Mouse (Mus musculus): Measurements from ENCODE around the gene Cryba4. TPM values are rescaled to one million over a fixed set of nuclear protein-coding genes. Genes with fewer than 3 reads are reported as not detected.

The Cryba4 gene
- polyA plus RNA-seq, 1 experiment from 2014 or later = 0.64 TPM

- no peak for ATAC-seq (ENCODE audit: insufficient number of reproducible peaks, low FRiP score)
- H3K9ac ChIP-seq = 0 out of 2 replicates have a peak overlapping the region, but pooled peaks have one; percentile 5
These were observed 23.9 kb downstream of the Cryba4 start for GRCm38 (mm10) chr5:112228240-112229076.

GRCm38 (mm10) chr5:112227898-112228239, 24.4 kb downstream of the Cryba4 start:
- H3K4me1 ChIP-seq (replicated peaks) = peaks cover 19% of the 10 kb centered on the region
- no peak overlapping the region for H3K9ac ChIP-seq
- no peak for ATAC-seq (ENCODE audit: insufficient number of reproducible peaks, low FRiP score)
- H3K36me3 ChIP-seq = no peaks in the 10 kb centered on the region
- H3K9me3 ChIP-seq (replicated peaks) = no peaks in the 10 kb centered on the region
- H3K27me3 ChIP-seq (replicated peaks) = peaks cover 90% of the 10 kb centered on the region
- H3K27ac ChIP-seq (ENCODE audit: poor library complexity, severe bottlenecking) = no peak overlapping the region
- WGBS = 3% methylated on average over 13 of the region's 13 CpGs
- H3K4me3 ChIP-seq = peak overlapping the region; percentile 22; the same call in 1 of the 2 replicates
- H3K4me2 ChIP-seq = peak overlapping the region; percentile 63

More at GRCm38 (mm10) chr5:112228240-112229076, 23.9 kb downstream of the Cryba4 start:
- Histone ChIP-seq H3K4me2 (peak overlapping the region; percentile 63), H3K9me3 (replicated peaks) (no peaks in the 10 kb centered on the region), H3K4me1 (replicated peaks) (peaks cover 19% of the 10 kb centered on the region), H3K4me3 (peak overlapping the region; percentile 34), H3K36me3 (no peaks in the 10 kb centered on the region), H3K27me3 (replicated peaks) (peaks cover 85% of the 10 kb centered on the region), H3K27ac (ENCODE audit: poor library complexity, severe bottlenecking) (no peak overlapping the region)
- 1% methylated on average over 56 of the region's 57 CpGs for WGBS

GRCm38 (mm10) chr5:112227354-112227753, 25.0 kb downstream of the Cryba4 start:
- Histone ChIP-seq H3K9ac (no peak overlapping the region), H3K27me3 (replicated peaks) (peaks cover 94% of the 10 kb centered on the region), H3K36me3 (no peaks in the 10 kb centered on the region), H3K4me2 (peak overlapping the region; percentile 57), H3K9me3 (replicated peaks) (no peaks in the 10 kb centered on the region), H3K4me1 (replicated peaks) (peaks cover 19% of the 10 kb centered on the region), H3K27ac (ENCODE audit: poor library complexity, severe bottlenecking) (no peak overlapping the region), H3K4me3 (peak overlapping the region; percentile 22)
- 2% methylated on average over 30 of the region's 30 CpGs for WGBS
- no peak for ATAC-seq (ENCODE audit: insufficient number of reproducible peaks, low FRiP score)

GRCm38 (mm10) chr5:112225591-112225990, 26.7 kb downstream of the Cryba4 start:
- WGBS = 64% methylated on average over 6 of the region's 6 CpGs
- Histone ChIP-seq H3K27me3 (replicated peaks) (peaks cover 87% of the 10 kb centered on the region), H3K4me1 (replicated peaks) (peaks cover 19% of the 10 kb centered on the region), H3K9ac (no peak overlapping the region), H3K27ac (ENCODE audit: poor library complexity, severe bottlenecking) (no peak overlapping the region), H3K4me2 (no peak overlapping the region), H3K9me3 (replicated peaks) (no peaks in the 10 kb centered on the region), H3K36me3 (no peaks in the 10 kb centered on the region), H3K4me3 (no peak overlapping the region)
- ATAC-seq (ENCODE audit: insufficient number of reproducible peaks, low FRiP score) = no peak

- Histone ChIP-seq H3K4me3 (no peak overlapping the region), H3K4me2 (no peak overlapping the region), H3K36me3 (no peaks in the 10 kb centered on the region), H3K27ac (ENCODE audit: poor library complexity, severe bottlenecking) (no peak overlapping the region), H3K4me1 (replicated peaks) (peaks cover 26% of the 10 kb centered on the region), H3K9ac (no peak overlapping the region), H3K9me3 (replicated peaks) (no peaks in the 10 kb centered on the region), H3K27me3 (replicated peaks) (peaks cover 81% of the 10 kb centered on the region)
- ATAC-seq (ENCODE audit: insufficient number of reproducible peaks, low FRiP score) = no peak
- WGBS = 87% methylated on average over 8 of the region's 8 CpGs
These were observed 32.1 kb downstream of the Cryba4 start for GRCm38 (mm10) chr5:112220203-112220602.

GRCm38 (mm10) chr5:112219398-112219797, 32.9 kb downstream of the Cryba4 start:
- H3K27me3 ChIP-seq (replicated peaks) = peaks cover 77% of the 10 kb centered on the region
- H3K36me3 ChIP-seq = no peaks in the 10 kb centered on the region
- no peaks in the 10 kb centered on the region for H3K9me3 ChIP-seq (replicated peaks)
- 8% methylated on average over 1 of the region's 1 CpGs for WGBS
- peak overlapping the region; percentile 62; the same call in 1 of the 2 replicates for H3K27ac ChIP-seq (ENCODE audit: poor library complexity, severe bottlenecking)
- ATAC-seq (ENCODE audit: insufficient number of reproducible peaks, low FRiP score) = peak; percentile 55
- H3K4me3 ChIP-seq = no peak overlapping the region
- peaks cover 26% of the 10 kb centered on the region for H3K4me1 ChIP-seq (replicated peaks)
- no peak overlapping the region for H3K4me2 ChIP-seq
- no peak overlapping the region for H3K9ac ChIP-seq

GRCm38 (mm10) chr5:112218679-112219078, 33.6 kb downstream of the Cryba4 start:
- WGBS = 61% methylated on average over 4 of the region's 4 CpGs
- no peak overlapping the region for H3K9ac ChIP-seq
- no peak overlapping the region for H3K4me2 ChIP-seq
- ATAC-seq (ENCODE audit: insufficient number of reproducible peaks, low FRiP score) = 0 out of 2 replicates have a peak, but pooled peaks have one; percentile 8
- H3K27me3 ChIP-seq (replicated peaks) = peaks cover 74% of the 10 kb centered on the region
- H3K4me3 ChIP-seq = no peak overlapping the region
- 0 out of 2 replicates have a peak overlapping the region, but pooled peaks have one; percentile 62 for H3K27ac ChIP-seq (ENCODE audit: poor library complexity, severe bottlenecking)
- no peaks in the 10 kb centered on the region for H3K36me3 ChIP-seq
- H3K4me1 ChIP-seq (replicated peaks) = peaks cover 30% of the 10 kb centered on the region
- H3K9me3 ChIP-seq (replicated peaks) = no peaks in the 10 kb centered on the region

- no peaks in the 10 kb centered on the region for H3K9me3 ChIP-seq (replicated peaks)
- WGBS = 50% methylated on average over 22 of the region's 22 CpGs
- no peak for ATAC-seq (ENCODE audit: insufficient number of reproducible peaks, low FRiP score)
- H3K4me3 ChIP-seq = no peak overlapping the region
- H3K4me1 ChIP-seq (replicated peaks) = peaks cover 30% of the 10 kb centered on the region
- H3K27ac ChIP-seq (ENCODE audit: poor library complexity, severe bottlenecking) = no peak overlapping the region
- no peak overlapping the region for H3K9ac ChIP-seq
- H3K27me3 ChIP-seq (replicated peaks) = peaks cover 63% of the 10 kb centered on the region
- H3K36me3 ChIP-seq = no peaks in the 10 kb centered on the region
- no peak overlapping the region for H3K4me2 ChIP-seq
These were observed 35.3 kb downstream of the Cryba4 start for GRCm38 (mm10) chr5:112217031-112217430.

GRCm38 (mm10) chr5:112216335-112216734, 36.0 kb downstream of the Cryba4 start:
- WGBS = 69% methylated on average over 7 of the region's 7 CpGs
- Histone ChIP-seq H3K9ac (no peak overlapping the region), H3K4me3 (no peak overlapping the region), H3K4me2 (no peak overlapping the region), H3K9me3 (replicated peaks) (no peaks in the 10 kb centered on the region; the same call in 1 of the 2 replicates), H3K27me3 (replicated peaks) (peaks cover 59% of the 10 kb centered on the region), H3K27ac (ENCODE audit: poor library complexity, severe bottlenecking) (no peak overlapping the region), H3K4me1 (replicated peaks) (peaks cover 30% of the 10 kb centered on the region), H3K36me3 (no peaks in the 10 kb centered on the region)
- ATAC-seq (ENCODE audit: insufficient number of reproducible peaks, low FRiP score) = no peak

GRCm38 (mm10) chr5:112215801-112216251, 36.5 kb downstream of the Cryba4 start:
- Histone ChIP-seq H3K27ac (ENCODE audit: poor library complexity, severe bottlenecking) (peak overlapping the region; percentile 24; the same call in 1 of the 2 replicates), H3K4me1 (replicated peaks) (peaks cover 30% of the 10 kb centered on the region), H3K9ac (no peak overlapping the region), H3K4me3 (no peak overlapping the region), H3K9me3 (replicated peaks) (no peaks in the 10 kb centered on the region; the same call in 1 of the 2 replicates), H3K27me3 (replicated peaks) (peaks cover 53% of the 10 kb centered on the region), H3K4me2 (peak overlapping the region; percentile 21; the same call in 1 of the 2 replicates), H3K36me3 (no peaks in the 10 kb centered on the region)
- ATAC-seq (ENCODE audit: insufficient number of reproducible peaks, low FRiP score) = no peak
- WGBS = 42% methylated on average over 9 of the region's 9 CpGs

GRCm38 (mm10) chr5:112215291-112215751, 37.0 kb downstream of the Cryba4 start:
- peaks cover 30% of the 10 kb centered on the region for H3K4me1 ChIP-seq (replicated peaks)
- H3K9ac ChIP-seq = no peak overlapping the region
- peak overlapping the region; percentile 24; the same call in 1 of the 2 replicates for H3K27ac ChIP-seq (ENCODE audit: poor library complexity, severe bottlenecking)
- no peak overlapping the region for H3K4me3 ChIP-seq
- H3K4me2 ChIP-seq = peak overlapping the region; percentile 21; the same call in 1 of the 2 replicates
- 23% methylated on average over 12 of the region's 12 CpGs for WGBS
- peaks cover 53% of the 10 kb centered on the region for H3K27me3 ChIP-seq (replicated peaks)
- ATAC-seq (ENCODE audit: insufficient number of reproducible peaks, low FRiP score) = no peak
- no peaks in the 10 kb centered on the region; the same call in 1 of the 2 replicates for H3K9me3 ChIP-seq (replicated peaks)
- no peaks in the 10 kb centered on the region for H3K36me3 ChIP-seq
